Mouse (Mus musculus) splenic B cell, adult 2 months (primary cell): ENCODE results near the gene Mrpl20.

Source experiments
- DNase-seq: peaks from one replicate; pipeline ENCODE4 v3.0.0-alpha.2; 2011; ENCODE audit warnings: low read depth, low spot score
- H3K27me3 ChIP-seq: 2 replicates; pipeline ENCODE4 v1.6.1; 2012; ENCODE audit warnings: mild to moderate bottlenecking, low read length, moderate library complexity, mixed read lengths; ENCODE audit not compliant: control insufficient read depth, poor library complexity, insufficient read depth, severe bottlenecking
- H3K36me3 ChIP-seq: 2 replicates; pipeline ENCODE4 v1.6.1; 2012; ENCODE audit warnings: mild to moderate bottlenecking, low read length, moderate library complexity, mixed read lengths; ENCODE audit not compliant: control insufficient read depth, poor library complexity, insufficient read depth, severe bottlenecking

Mrpl20 gene

GRCm38 (mm10) chr4:155791240-155791933, 11.3 kb upstream of the Mrpl20 start:
- Histone ChIP-seq H3K36me3 (no peaks in the 10 kb centered on the region), H3K27me3 (peaks cover 3% of the 10 kb centered on the region; the same call in 1 of the 2 replicates)
- no peak for DNase-seq

GRCm38 (mm10) chr4:155793730-155794129, 8.9 kb upstream of the Mrpl20 start:
- peaks cover 3% of the 10 kb centered on the region; the same call in 1 of the 2 replicates for H3K27me3 ChIP-seq
- no peak for DNase-seq
- no peaks in the 10 kb centered on the region for H3K36me3 ChIP-seq

GRCm38 (mm10) chr4:155802075-155802474, 603 bp upstream of the Mrpl20 start:
- no peak for DNase-seq
- Histone ChIP-seq H3K27me3 (no peaks in the 10 kb centered on the region; the same call in 1 of the 2 replicates), H3K36me3 (no peaks in the 10 kb centered on the region; the same call in 1 of the 2 replicates)

- Histone ChIP-seq H3K36me3 (peaks cover 2% of the 10 kb centered on the region), H3K27me3 (no peaks in the 10 kb centered on the region; the same call in 1 of the 2 replicates)
- peak; percentile 96 for DNase-seq
Measured at GRCm38 (mm10) chr4:155803340-155804041, 813 bp downstream of the Mrpl20 start.

GRCm38 (mm10) chr4:155807841-155808240, 5.2 kb downstream of the Mrpl20 start:
- Histone ChIP-seq H3K27me3 (no peaks in the 10 kb centered on the region), H3K36me3 (peaks cover 6% of the 10 kb centered on the region)
- DNase-seq = no peak

GRCm38 (mm10) chr4:155811929-155812664, 9.4 kb downstream of the Mrpl20 start, which contains the start of gene Ccnl2:
Ccnl2 (plus strand) TSS chr4:155812489.
- Histone ChIP-seq H3K36me3 (peaks cover 13% of the 10 kb centered on the region), H3K27me3 (no peaks in the 10 kb centered on the region)
- peak; percentile 98 for DNase-seq

- peaks cover 14% of the 10 kb centered on the region for H3K36me3 ChIP-seq
- no peaks in the 10 kb centered on the region for H3K27me3 ChIP-seq
- DNase-seq = peak; percentile 45
Measured at GRCm38 (mm10) chr4:155812665-155813181, 10.0 kb downstream of the Mrpl20 start.

GRCm38 (mm10) chr4:155817533-155817932, 14.9 kb downstream of the Mrpl20 start:
- DNase-seq = no peak
- Histone ChIP-seq H3K27me3 (no peaks in the 10 kb centered on the region), H3K36me3 (peaks cover 28% of the 10 kb centered on the region)

GRCm38 (mm10) chr4:155821025-155821424, 18.3 kb downstream of the Mrpl20 start:
- no peaks in the 10 kb centered on the region; the same call in 1 of the 2 replicates for H3K27me3 ChIP-seq
- peaks cover 39% of the 10 kb centered on the region for H3K36me3 ChIP-seq
- peak; percentile 64 for DNase-seq

GRCm38 (mm10) chr4:155823443-155823842, 20.8 kb downstream of the Mrpl20 start:
- H3K27me3 ChIP-seq = no peaks in the 10 kb centered on the region; the same call in 1 of the 2 replicates
- no peak for DNase-seq
- peaks cover 29% of the 10 kb centered on the region for H3K36me3 ChIP-seq

- DNase-seq = no peak
- peaks cover 3% of the 10 kb centered on the region; the same call in 1 of the 2 replicates for H3K36me3 ChIP-seq
- H3K27me3 ChIP-seq = no peaks in the 10 kb centered on the region
Measured at GRCm38 (mm10) chr4:155829866-155830265, 27.2 kb downstream of the Mrpl20 start.

GRCm38 (mm10) chr4:155830596-155830995, 27.9 kb downstream of the Mrpl20 start:
- H3K36me3 ChIP-seq = no peaks in the 10 kb centered on the region
- H3K27me3 ChIP-seq = no peaks in the 10 kb centered on the region
- no peak for DNase-seq

- Histone ChIP-seq H3K36me3 (no peaks in the 10 kb centered on the region), H3K27me3 (no peaks in the 10 kb centered on the region)
- DNase-seq = peak; percentile 96
Measured at GRCm38 (mm10) chr4:155831205-155831766, 28.6 kb downstream of the Mrpl20 start, which contains the start of gene Aurkaip1. Aurkaip1 (plus strand) TSS chr4:155831272.

- Histone ChIP-seq H3K36me3 (no peaks in the 10 kb centered on the region), H3K27me3 (no peaks in the 10 kb centered on the region)
- no peak for DNase-seq
Measured at GRCm38 (mm10) chr4:155831831-155832230, 29.2 kb downstream of the Mrpl20 start.
